Mouse (Mus musculus): ENCODE data around the gene Dnah6.

GRCm38 (mm10) chr6:73260110-73260509 lies 38.7 kb upstream of the Dnah6 start:
- TF ChIP-seq POLR2A (IDR thresholded peaks at IDR 0.05; ENCODE audit: extremely low read depth, insufficient read depth, low read length) (no peak), CTCF (IDR thresholded peaks at IDR 0.05; ENCODE audit: low read depth, low read length) (no peak)
